Mouse (Mus musculus) hindbrain, embryonic 10.5 days (tissue): ENCODE data around the gene Polr1c. TPM values are rescaled to one million over a fixed set of nuclear protein-coding genes. Genes with fewer than 3 reads are reported as not detected.
A peak's percentile ranks its signal among the peaks of the same experiment; 100 is the strongest.

ENCODE experiments used
- DNase-seq: peaks from one replicate; pipeline ENCODE4 v3.0.0-alpha.2; 2017; ENCODE audit warnings: low spot score
- H3K27ac ChIP-seq: fragments of 300-500 bp; sonication (generic); 2 replicates; pipeline ENCODE4 v1.5.1; 2016; ENCODE audit warnings: mild to moderate bottlenecking, moderate library complexity
- H3K27me3 ChIP-seq: fragments of 300-500 bp; sonication (generic); 2 replicates; pipeline ENCODE4 v1.6.1; 2016; ENCODE audit warnings: mild to moderate bottlenecking; ENCODE audit not compliant: poor library complexity, insufficient read depth, severe bottlenecking
- H3K36me3 ChIP-seq: fragments of 300-500 bp; sonication (generic); 2 replicates; pipeline ENCODE4 v1.6.1; 2016; ENCODE audit warnings: mild to moderate bottlenecking, moderate library complexity
- H3K4me1 ChIP-seq: fragments of 300-500 bp; sonication (generic); replicated peaks from 2 replicates; pipeline ENCODE4 v1.6.1; 2016; ENCODE audit warnings: mild to moderate bottlenecking
- H3K4me3 ChIP-seq: fragments of 300-500 bp; sonication (generic); 2 replicates; pipeline ENCODE4 v1.5.1; 2016; ENCODE audit warnings: mild to moderate bottlenecking, moderate library complexity
- H3K9me3 ChIP-seq: fragments of 300-500 bp; sonication (generic); 2 replicates; pipeline ENCODE4 v1.6.1; 2016; ENCODE audit warnings: mild to moderate bottlenecking, moderate library complexity
- WGBS: fragments of 180-500 bp; shearing (Covaris S2); methylation state at CpG from one replicate; pipeline ENCODE4 v1.1.7; 2016; 5-methylcytosine and 5-hydroxymethylcytosine counted together
- polyA plus RNA-seq: library from polyadenylated mRNA; unstranded; fragments of >200 nt; fragmentation: Nextera tagmentation; extraction: Ambion mirVana; gene quantifications from 2 replicates; pipeline ENCODE4 v1.2.1, GENCODE M21; 2016

Gene Polr1c
- polyA plus RNA-seq, 1 experiment from 2014 or later = 107 TPM

DNA sequence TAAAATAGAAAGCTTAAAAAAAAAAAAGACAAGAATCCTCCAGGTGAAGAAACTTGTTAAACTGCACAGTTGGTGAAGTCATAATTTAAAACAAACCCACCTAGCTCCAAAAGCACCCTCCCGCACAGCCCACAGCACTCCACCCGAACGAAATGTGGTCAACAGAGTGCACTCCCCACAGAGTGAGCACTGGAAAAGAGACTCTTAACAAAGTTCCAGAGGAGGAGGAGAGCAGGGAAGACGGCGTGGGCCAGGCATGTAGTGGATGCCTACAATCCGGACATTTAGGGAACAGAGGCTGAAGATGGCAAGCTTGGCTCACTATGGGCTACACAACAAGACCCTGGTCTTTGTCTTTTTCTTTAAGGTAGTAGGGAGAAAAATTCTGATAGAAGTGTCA, 27.2 kb upstream of the Polr1c start:
- H3K4me3 ChIP-seq = no peak overlapping the region
- no peaks in the 10 kb centered on the region for H3K27me3 ChIP-seq
- H3K36me3 ChIP-seq = peaks cover 89% of the 10 kb centered on the region
- peaks cover 40% of the 10 kb centered on the region for H3K4me1 ChIP-seq
- no peak overlapping the region for H3K27ac ChIP-seq
- no peaks in the 10 kb centered on the region for H3K9me3 ChIP-seq
- DNase-seq = no peak
- 80% methylated on average over 6 of the region's 6 CpGs for WGBS

DNA sequence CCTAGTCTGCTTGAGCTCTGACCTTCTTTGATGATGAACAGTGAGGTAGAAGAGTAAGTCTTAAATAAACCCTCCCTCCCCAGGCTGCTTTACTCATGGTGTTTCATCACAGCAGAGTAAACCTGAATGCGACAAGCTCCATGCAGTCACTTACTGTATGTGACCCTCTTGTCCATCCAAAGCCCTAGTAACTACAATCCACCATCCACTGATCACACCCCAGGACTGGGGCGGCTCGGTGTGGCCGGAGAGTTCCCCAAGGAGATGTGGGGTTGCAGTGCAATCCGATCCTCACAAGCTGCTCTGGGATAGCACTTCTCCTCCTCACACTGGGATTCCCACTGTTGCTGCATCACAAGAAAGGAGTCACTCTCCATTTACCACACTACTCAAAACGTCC, 26.6 kb upstream of the Polr1c start:
- no peak overlapping the region for H3K4me3 ChIP-seq
- H3K9me3 ChIP-seq = no peaks in the 10 kb centered on the region
- no peaks in the 10 kb centered on the region for H3K27me3 ChIP-seq
- 56% methylated on average over 6 of the region's 6 CpGs for WGBS
- peaks cover 89% of the 10 kb centered on the region for H3K36me3 ChIP-seq
- no peak for DNase-seq
- no peak overlapping the region for H3K27ac ChIP-seq
- H3K4me1 ChIP-seq = peaks cover 40% of the 10 kb centered on the region

DNA sequence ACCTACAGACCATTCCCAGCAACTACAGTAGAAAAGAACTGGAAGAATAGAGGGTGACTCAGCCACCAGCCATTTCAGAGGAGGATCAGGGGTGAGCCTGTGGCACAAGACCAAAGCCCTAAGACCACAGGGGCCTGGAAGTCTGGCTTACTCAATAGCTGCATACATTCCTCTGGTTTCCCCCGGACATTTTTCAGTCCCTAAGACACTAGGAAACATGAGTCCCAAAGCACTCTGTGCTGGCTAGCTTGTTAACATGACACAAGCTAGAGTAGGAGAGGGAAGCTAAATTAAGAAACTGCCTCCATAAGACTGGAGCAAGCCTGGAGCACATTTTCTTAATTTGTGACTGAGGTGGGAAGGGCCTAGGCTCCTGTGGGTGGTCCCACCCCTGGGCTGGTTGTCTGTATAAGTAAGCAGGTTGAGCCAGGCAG, 26.0 kb upstream of the Polr1c start:
- H3K27ac ChIP-seq = no peak overlapping the region
- DNase-seq = no peak
- H3K36me3 ChIP-seq = peaks cover 88% of the 10 kb centered on the region
- WGBS = 59% methylated on average over 1 of the region's 1 CpGs
- no peak overlapping the region for H3K4me3 ChIP-seq
- no peaks in the 10 kb centered on the region for H3K9me3 ChIP-seq
- H3K27me3 ChIP-seq = no peaks in the 10 kb centered on the region
- peaks cover 40% of the 10 kb centered on the region for H3K4me1 ChIP-seq

DNA sequence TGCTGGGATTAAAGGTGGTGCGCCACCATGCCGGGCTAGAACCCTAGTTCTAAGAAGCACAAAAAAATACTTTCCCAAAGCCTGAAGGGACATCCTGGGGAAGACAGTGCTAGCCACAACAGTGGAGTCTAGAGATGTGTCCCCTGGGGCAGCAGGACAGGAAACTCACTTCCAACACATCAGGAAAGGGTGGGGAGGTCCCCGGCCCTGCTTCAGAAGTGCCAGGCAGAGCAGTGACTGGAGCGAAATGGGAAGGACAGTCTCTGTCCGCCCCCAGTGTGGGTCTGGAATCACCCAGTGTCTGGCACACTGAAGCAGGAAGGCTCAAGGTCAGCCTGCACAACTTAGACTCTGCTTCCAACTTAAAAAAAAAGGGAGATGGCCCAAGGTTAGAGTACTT, 24.8 kb upstream of the Polr1c start:
- peaks cover 87% of the 10 kb centered on the region for H3K36me3 ChIP-seq

DNA sequence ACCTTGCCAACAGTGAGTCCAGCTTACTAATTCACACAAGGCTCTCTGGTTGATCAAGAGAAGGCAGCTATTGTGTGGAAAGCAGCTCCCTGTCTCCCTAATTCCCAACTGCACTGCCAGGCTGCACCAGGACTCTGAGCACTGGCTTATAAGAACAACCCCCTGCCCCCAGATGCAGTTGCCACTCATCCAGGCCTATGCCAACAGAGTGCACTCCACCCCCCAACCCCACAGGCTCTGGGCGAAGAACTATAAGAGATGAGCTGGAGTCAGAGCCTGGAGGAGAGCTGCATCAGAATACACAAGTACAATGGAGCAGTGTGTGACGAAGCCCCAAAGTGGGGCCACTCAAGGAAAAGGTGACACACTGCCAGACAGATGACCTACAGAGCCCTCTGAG, 24.2 kb upstream of the Polr1c start:
- H3K9me3 ChIP-seq = no peaks in the 10 kb centered on the region
- H3K4me3 ChIP-seq = no peak overlapping the region
- peaks cover 30% of the 10 kb centered on the region for H3K4me1 ChIP-seq
- H3K36me3 ChIP-seq = peaks cover 88% of the 10 kb centered on the region
- no peak overlapping the region for H3K27ac ChIP-seq
- H3K27me3 ChIP-seq = no peaks in the 10 kb centered on the region
- WGBS = 87% methylated on average over 2 of the region's 2 CpGs
- DNase-seq = no peak

More for the DNA sequence above, 24.8 kb upstream of the Polr1c start:
- Histone ChIP-seq H3K9me3 (no peaks in the 10 kb centered on the region), H3K4me1 (peaks cover 33% of the 10 kb centered on the region), H3K27ac (no peak overlapping the region), H3K4me3 (no peak overlapping the region), H3K27me3 (no peaks in the 10 kb centered on the region)
- 91% methylated on average over 5 of the region's 5 CpGs for WGBS
- DNase-seq = no peak

DNA sequence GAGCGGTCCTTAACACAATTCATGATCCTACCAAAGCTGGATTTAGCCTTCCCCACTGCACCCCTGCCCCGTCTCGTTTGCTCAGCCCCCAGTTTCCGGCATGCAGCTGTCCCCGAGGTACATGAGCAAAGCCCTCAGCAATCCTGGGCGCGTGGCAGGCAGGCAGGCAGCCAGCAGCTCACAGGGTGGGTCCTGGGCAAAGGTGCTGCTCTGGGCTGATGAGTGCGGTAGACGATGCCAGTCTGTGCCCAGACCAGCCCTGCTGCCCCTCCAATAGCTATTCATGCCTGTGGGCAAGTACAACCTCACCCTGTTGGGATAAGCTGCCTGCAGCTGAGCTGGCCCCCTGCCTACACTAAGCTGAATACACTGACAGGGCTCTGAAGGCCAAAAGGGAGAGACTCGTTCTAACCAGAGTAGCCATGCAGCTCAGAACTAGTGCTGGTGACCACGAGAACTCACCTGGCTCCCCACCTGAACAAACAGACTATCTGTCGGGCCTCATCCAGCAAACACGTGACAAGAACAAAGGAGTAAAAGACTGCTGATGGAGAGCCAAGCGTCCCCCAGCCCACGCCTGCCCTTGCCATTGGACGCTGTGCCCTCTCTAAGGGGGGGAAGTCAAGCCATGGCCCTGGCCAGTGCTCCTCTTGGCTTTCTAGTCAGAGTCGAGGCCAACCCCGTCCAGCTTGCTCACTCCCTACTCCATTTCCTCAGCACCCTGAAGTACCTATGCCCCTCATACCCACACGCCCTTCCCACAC, 22.1 kb upstream of the Polr1c start:
- H3K27ac ChIP-seq = 0 out of 2 replicates have a peak overlapping the region, but pooled peaks have one; percentile 3
- H3K4me3 ChIP-seq = no peak overlapping the region
- no peak for DNase-seq
- no peaks in the 10 kb centered on the region for H3K9me3 ChIP-seq
- peaks cover 95% of the 10 kb centered on the region for H3K36me3 ChIP-seq
- 90% methylated on average over 19 of the region's 19 CpGs for WGBS
- no peaks in the 10 kb centered on the region for H3K27me3 ChIP-seq
- H3K4me1 ChIP-seq = peaks cover 39% of the 10 kb centered on the region

DNA sequence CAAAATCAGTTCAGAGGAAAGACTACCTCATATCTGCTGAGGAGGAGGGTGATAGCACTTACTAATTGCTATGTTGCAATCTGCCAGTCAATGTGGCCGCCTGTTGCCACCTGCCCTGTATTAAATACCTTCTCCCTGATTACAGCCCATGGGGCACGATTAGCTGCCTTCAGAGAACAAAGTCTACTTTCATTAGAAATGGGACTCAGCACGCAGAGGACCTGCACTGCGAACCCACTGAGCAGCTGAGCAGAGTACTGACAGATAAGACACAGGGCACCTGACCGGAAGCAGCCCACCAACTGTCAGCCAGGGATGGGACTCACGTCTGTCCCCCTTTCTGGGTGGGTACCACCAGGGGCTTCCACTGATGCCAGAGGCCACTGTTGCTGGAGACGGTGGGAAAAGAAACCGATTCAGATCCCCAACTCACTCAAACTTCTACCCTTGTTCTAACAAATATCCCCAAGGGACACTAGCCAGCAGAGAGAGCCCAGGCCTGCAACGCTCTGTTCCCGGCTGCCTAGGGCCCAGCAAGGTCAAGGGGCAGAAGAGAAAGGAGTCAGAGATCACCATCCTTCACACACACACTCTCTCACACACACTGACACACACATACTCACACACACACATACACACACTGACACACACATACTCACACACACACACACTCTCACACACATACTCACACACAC, 20.3 kb upstream of the Polr1c start:
- Histone ChIP-seq H3K9me3 (no peaks in the 10 kb centered on the region), H3K27ac (no peak overlapping the region), H3K27me3 (no peaks in the 10 kb centered on the region), H3K36me3 (peaks cover 98% of the 10 kb centered on the region), H3K4me3 (no peak overlapping the region), H3K4me1 (peaks cover 23% of the 10 kb centered on the region)
- DNase-seq = no peak
- 77% methylated on average over 10 of the region's 10 CpGs for WGBS

DNA sequence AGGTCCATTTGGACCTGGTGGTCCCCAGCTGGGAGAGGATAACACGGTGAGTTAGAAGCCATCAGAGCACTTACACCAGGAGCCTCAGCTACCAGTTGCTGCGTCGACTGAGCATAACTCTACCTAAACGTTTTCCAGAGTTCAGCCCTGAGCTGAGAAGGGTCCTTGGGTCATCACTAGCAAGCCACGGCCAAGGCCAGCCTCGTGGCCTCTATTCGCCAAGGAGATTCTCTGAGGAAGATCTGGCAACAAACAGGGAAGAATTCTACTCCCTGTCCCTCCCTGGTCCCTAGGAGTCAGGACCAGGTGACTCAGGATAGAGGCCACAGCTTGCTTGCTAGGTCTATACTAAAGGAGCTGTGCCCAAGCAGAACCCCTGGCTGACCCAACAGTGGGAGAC, 19.7 kb upstream of the Polr1c start:
- H3K4me1 ChIP-seq = peaks cover 23% of the 10 kb centered on the region
- no peak for DNase-seq
- H3K27ac ChIP-seq = no peak overlapping the region
- no peak overlapping the region for H3K4me3 ChIP-seq
- no peaks in the 10 kb centered on the region for H3K9me3 ChIP-seq
- WGBS = 89% methylated on average over 7 of the region's 7 CpGs
- H3K36me3 ChIP-seq = peaks cover 98% of the 10 kb centered on the region
- H3K27me3 ChIP-seq = no peaks in the 10 kb centered on the region

DNA sequence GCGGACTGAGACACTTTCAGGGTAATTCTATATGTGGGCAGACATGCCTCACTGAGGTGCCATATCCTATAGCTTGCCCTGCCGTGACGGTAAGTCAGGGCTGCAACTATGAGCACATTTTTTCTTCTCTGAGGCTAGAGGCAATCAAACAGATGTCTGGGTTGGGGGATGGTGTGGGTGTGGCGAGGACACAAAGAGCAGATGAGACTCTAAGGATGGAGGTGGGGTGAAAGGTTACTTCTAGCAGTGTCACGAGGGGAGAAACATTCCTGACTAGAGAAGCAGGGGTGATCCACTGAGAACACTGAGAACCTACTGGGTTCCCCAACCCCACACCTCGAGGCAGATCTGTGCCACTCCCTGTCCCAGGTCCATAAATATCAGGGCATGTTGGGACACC, 19.1 kb upstream of the Polr1c start:
- WGBS = 75% methylated on average over 6 of the region's 6 CpGs
- Histone ChIP-seq H3K27ac (no peak overlapping the region), H3K9me3 (no peaks in the 10 kb centered on the region), H3K36me3 (peaks cover 99% of the 10 kb centered on the region), H3K4me3 (no peak overlapping the region), H3K4me1 (peaks cover 20% of the 10 kb centered on the region), H3K27me3 (no peaks in the 10 kb centered on the region)
- DNase-seq = no peak

DNA sequence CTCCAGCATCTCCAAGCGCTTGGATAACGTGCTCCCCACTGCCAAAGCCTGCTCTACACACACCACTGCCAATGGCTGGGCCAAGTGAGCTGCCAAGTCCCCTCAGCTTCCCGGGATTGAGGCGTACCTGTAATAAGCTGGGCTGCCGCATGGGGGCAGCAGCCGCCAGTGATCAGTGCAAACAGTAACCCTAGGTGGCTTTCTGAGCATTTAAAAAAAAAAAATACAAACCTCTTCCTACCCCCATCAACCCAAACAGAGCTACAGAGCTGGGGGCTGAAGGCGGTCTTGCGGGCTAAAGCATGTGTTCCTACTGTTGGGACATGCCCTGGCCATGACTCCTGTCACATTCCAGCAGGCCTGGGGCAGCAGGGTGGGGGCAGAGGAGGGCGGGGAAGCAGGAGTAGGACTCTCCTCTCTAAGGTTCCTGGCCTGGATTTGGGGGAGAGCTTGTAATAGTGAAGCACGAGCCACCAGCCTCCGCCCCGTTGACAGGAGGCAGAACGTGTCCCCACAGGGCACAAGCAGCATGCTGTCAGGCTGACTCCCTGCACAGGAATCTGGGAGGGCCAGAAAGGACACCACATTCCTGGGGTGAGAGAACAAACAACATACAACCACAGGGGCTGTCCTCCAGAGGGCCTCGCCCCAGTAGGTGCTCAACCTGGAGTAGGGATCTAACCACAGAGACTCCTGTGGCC, 18.2 kb upstream of the Polr1c start:
- peaks cover 16% of the 10 kb centered on the region for H3K4me1 ChIP-seq
- H3K4me3 ChIP-seq = no peak overlapping the region
- H3K36me3 ChIP-seq = peaks cover 99% of the 10 kb centered on the region
- WGBS = 29% methylated on average over 14 of the region's 14 CpGs
- no peak overlapping the region for H3K27ac ChIP-seq
- peak; percentile 82 for DNase-seq
- H3K27me3 ChIP-seq = no peaks in the 10 kb centered on the region
- no peaks in the 10 kb centered on the region for H3K9me3 ChIP-seq

DNA sequence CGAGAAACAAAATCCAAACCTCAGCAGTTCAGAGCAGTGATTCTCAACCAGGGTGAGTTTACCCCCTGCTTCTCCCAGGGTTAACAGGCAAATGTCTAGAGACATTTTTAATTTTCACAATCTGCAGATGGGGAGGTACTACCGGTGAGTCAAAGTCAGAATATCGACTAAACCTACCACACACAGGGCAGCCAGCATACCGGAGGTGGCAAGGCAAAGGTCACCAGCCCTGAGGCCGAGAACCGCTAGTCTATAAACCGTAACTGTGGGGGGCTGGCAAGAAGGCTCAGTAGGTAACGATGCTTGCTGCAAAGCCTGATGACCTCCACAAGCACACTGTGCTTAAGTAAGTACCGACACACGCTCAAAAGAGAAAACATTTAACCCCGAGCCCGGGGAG, 17.6 kb upstream of the Polr1c start:
- H3K27ac ChIP-seq = no peak overlapping the region
- H3K4me3 ChIP-seq = no peak overlapping the region
- DNase-seq = no peak
- peaks cover 99% of the 10 kb centered on the region for H3K36me3 ChIP-seq
- WGBS = 83% methylated on average over 12 of the region's 12 CpGs
- H3K27me3 ChIP-seq = no peaks in the 10 kb centered on the region
- H3K9me3 ChIP-seq = no peaks in the 10 kb centered on the region
- H3K4me1 ChIP-seq = peaks cover 16% of the 10 kb centered on the region

DNA sequence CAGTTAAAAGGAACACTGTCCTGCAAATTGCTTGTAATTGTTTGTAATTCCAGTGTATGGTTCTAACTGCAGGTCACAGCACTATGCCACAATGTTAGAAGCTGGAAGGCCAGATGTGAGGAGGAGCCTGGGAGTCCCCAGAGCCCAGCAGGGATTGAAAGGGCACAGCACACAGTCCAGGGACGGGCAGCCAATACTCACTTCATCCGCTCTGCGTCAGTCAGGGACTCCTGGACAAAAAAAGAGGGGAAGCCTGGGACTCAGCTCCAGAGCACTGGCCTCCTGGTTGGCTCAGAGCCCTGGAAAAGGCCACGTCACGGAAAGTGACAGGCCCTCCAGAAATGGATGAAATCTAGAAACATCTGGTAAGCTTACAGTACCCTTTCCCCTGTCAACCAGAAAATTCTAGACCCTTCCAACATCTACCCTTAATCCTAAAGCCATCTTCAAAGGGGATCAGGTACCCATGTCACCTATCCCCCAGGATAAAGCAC, 14.4 kb upstream of the Polr1c start:
- DNase-seq = no peak
- Histone ChIP-seq H3K27ac (no peak overlapping the region), H3K4me1 (peaks cover 15% of the 10 kb centered on the region), H3K27me3 (no peaks in the 10 kb centered on the region), H3K9me3 (no peaks in the 10 kb centered on the region), H3K36me3 (peaks cover 100% of the 10 kb centered on the region), H3K4me3 (no peak overlapping the region)
- 96% methylated on average over 5 of the region's 5 CpGs for WGBS

DNA sequence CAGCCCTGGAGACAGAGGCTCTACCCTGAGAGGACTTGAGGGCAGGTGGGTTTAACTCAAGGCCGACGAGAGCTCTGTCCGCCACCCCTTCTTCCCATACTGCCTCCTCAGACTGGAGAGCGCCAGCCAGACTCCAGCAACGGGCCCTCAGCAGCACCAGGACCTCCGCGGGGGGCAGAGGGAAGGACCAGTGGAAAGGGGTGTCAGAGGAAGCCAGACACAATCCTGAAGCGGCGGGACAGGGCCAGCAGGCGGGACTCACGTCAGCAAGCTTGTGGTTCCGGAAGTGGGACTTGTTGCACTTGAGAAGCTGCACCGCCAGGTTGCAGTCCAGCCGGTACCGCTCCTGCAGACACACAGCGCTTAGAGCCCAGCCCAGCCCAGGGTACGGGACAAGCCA, 11.8 kb upstream of the Polr1c start:
- Histone ChIP-seq H3K27ac (no peak overlapping the region), H3K4me3 (no peak overlapping the region), H3K27me3 (peaks cover 20% of the 10 kb centered on the region), H3K36me3 (peaks cover 84% of the 10 kb centered on the region), H3K4me1 (peaks cover 9% of the 10 kb centered on the region), H3K9me3 (0 out of 2 replicates have a peak, but pooled peaks cover 4% of the 10 kb centered on the region)
- 93% methylated on average over 17 of the region's 17 CpGs for WGBS
- DNase-seq = no peak
